Mouse (Mus musculus): ENCODE results near the gene Urb1. TPM values are rescaled to one million over a fixed set of nuclear protein-coding genes. Genes with fewer than 3 reads are reported as not detected.

Gene Urb1
- total RNA-seq, 1 experiment from 2014 or later, result 17.0 TPM

Other genes starting within 250 kb of the Urb1 start
- gene Mis18a, start 83.0 kb downstream of the Urb1 start, total RNA-seq (2021), result 7.4 and 8.6 TPM in 2 replicates
- 497 and 542 TPM in 2 replicates for gene Mrap, start 72.2 kb downstream of the Urb1 start, total RNA-seq (2021)
- 4.1 and 4.3 TPM in 2 replicates for gene Eva1c, start 16.3 kb upstream of the Urb1 start, total RNA-seq (2021)
- gene Cfap298, start 124.7 kb upstream of the Urb1 start, total RNA-seq (2021), result 30.2 and 30.3 TPM in 2 replicates
- 36.9 and 42.8 TPM in 2 replicates for gene Synj1, start 200.9 kb upstream of the Urb1 start, total RNA-seq (2021)
- 52.7 and 54.6 TPM in 2 replicates for gene Paxbp1, start 234.1 kb upstream of the Urb1 start, total RNA-seq (2021)

Data from adrenal gland, postnatal 14 days (tissue).